Comparison of ENCODE assay signal across 8 mouse cellular contexts in the genomic region with DNA sequence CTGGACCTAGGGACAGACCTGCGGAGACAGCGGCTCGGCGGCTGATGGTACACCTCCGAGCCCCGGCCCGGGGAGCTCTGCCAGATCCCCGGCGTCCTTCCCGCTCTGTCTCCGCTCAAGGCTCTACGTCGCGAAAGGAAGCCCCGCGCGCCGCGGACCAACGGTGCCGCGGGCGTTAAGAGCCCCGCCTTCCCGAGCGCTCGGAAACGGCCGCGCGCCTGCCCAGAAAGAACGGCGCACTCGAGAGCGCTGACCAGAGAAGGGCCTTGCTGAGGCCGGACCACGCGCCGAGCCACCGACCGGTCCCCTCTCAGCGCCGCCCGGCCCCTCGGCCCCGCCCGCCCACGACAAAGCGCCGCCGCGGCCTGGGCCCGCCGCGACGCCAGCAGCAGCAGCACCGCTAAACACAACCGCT. TPM values are rescaled to one million over a fixed set of nuclear protein-coding genes. Genes with fewer than 3 reads are reported as not detected.
DNase-seq lines count a peak whose midpoint lies in the region; ATAC-seq and TF ChIP-seq lines count a peak whose summit lies in the region.

No protein-coding gene starts in this region.

- peaks cover 25% of the 10 kb centered on the region for H3K36me3 ChIP-seq in heart, embryonic 13.5 days
- peaks cover 48% of the 10 kb centered on the region for H3K36me3 ChIP-seq in E14TG2a.4 (ENCODE audit: insufficient read depth, low read length)
- H3K36me3 ChIP-seq in hindbrain, embryonic 14.5 days (replicated peaks; ENCODE audit: control insufficient read depth, insufficient read depth) = peaks cover 26% of the 10 kb centered on the region

- no peaks in the 10 kb centered on the region for H3K27me3 ChIP-seq in heart, embryonic 13.5 days (replicated peaks)
- H3K27me3 ChIP-seq in E14TG2a.4 (ENCODE audit: insufficient read depth, low read length) = no peaks in the 10 kb centered on the region
- H3K27me3 ChIP-seq in hindbrain, embryonic 14.5 days (ENCODE audit: control insufficient read depth, insufficient read depth, low read length) = no peaks in the 10 kb centered on the region

- intact Hi-C loops in heart, postnatal 36 days (cut with DNase I) = loop anchor here (5.0 kb wide), 2 partner anchors 37 to 118 kb away; a partner anchor contains a TSS

- peaks cover 26% of the 10 kb centered on the region for H3K4me1 ChIP-seq in heart, embryonic 13.5 days
- H3K4me1 ChIP-seq in E14TG2a.4 (replicated peaks; ENCODE audit: low read depth, low read length) = peaks cover 70% of the 10 kb centered on the region
- H3K4me1 ChIP-seq in hindbrain, embryonic 14.5 days (replicated peaks; ENCODE audit: control insufficient read depth, insufficient read depth, low read length) = peaks cover 15% of the 10 kb centered on the region

- peak overlapping the region; percentile 95 for H3K4me3 ChIP-seq in heart, embryonic 13.5 days
- peak overlapping the region; percentile 97 for H3K4me3 ChIP-seq in E14TG2a.4 (replicated peaks; ENCODE audit: low read length)
- H3K4me3 ChIP-seq in hindbrain, embryonic 14.5 days (replicated peaks; ENCODE audit: low read length) = peak overlapping the region; percentile 88

- H3K9ac ChIP-seq in heart, embryonic 13.5 days = peak overlapping the region; percentile 88
- peak overlapping the region; percentile 95 for H3K9ac ChIP-seq in hindbrain, embryonic 14.5 days

- WGBS in heart, embryonic 13.5 days = 1% methylated on average over 58 of the region's 58 CpGs
- under 1% methylated on average over 51 of the region's 58 CpGs for WGBS in hindbrain, embryonic 14.5 days

- ATAC-seq in heart, embryonic 13.5 days (ENCODE audit: extremely low read depth, insufficient number of reproducible peaks, low FRiP score, low TSS enrichment) = peak; percentile 44
- no peak; the same call in none of the 2 replicates for ATAC-seq in hindbrain, embryonic 14.5 days (ENCODE audit: low FRiP score)
- no peak for ATAC-seq in activated CD4-positive, CD25-positive, alpha-beta regulatory T cell, adult 4 months

- no peak for DNase-seq in heart, postnatal 36 days
- DNase-seq in embryo, embryonic 10.5 days (ENCODE audit: low spot score) = peak; percentile 59
- peak; percentile 56 for DNase-seq in hindbrain, embryonic 14.5 days (ENCODE audit: low spot score)
- DNase-seq in mesoderm, embryonic 11.5 days (ENCODE audit: low read depth, low spot score) = peak; percentile 57
- peak; percentile 53 to 67 for DNase-seq in thymus, postnatal 36 days

- peak overlapping the region; percentile 92 for H3K27ac ChIP-seq in heart, embryonic 13.5 days (replicated peaks)
- peak overlapping the region; percentile 95 for H3K27ac ChIP-seq in hindbrain, embryonic 14.5 days

- no peak for TF ChIP-seq CTCF in E14TG2a.4 (conservative IDR thresholded peaks at IDR 0.05; ENCODE audit: low read length)

- no peaks in the 10 kb centered on the region for H3K9me3 ChIP-seq in heart, embryonic 13.5 days
- no peaks in the 10 kb centered on the region for H3K9me3 ChIP-seq in E14TG2a.4 (ENCODE audit: low read length)
- H3K9me3 ChIP-seq in hindbrain, embryonic 14.5 days (ENCODE audit: control insufficient read depth, low read length) = no peaks in the 10 kb centered on the region

- H3K4me2 ChIP-seq in heart, embryonic 13.5 days = peak overlapping the region; percentile 73
- peak overlapping the region; percentile 82 for H3K4me2 ChIP-seq in hindbrain, embryonic 14.5 days (replicated peaks)

RNA-seq across cellular contexts. Expression of a gene that starts 0.5 kb away (rescaled TPM):
- 26.5 and 27.0 TPM in 2 replicates for polyA plus RNA-seq in heart, embryonic 13.5 days (2015; fragmentation: Nextera tagmentation; extraction: Ambion mirVana)
- 10 to 100 TPM; 30.0 to 38.4 TPM for total RNA-seq in heart, postnatal 36 days (2021)
- 43.3 and 45.5 TPM in 2 replicates for polyA plus RNA-seq in hindbrain, embryonic 14.5 days (2014; fragmentation: Nextera tagmentation; extraction: Ambion mirVana)
- polyA plus RNA-seq in activated CD4-positive, CD25-positive, alpha-beta regulatory T cell, adult 4 months (2017; shearing (Covaris generic)) = 10 to 100 TPM; 51.5 to 75.1 TPM

RNA-seq across cellular contexts. Expression of a gene that starts 10.4 kb away (rescaled TPM):
- 32.6 and 39.3 TPM in 2 replicates for polyA plus RNA-seq in heart, embryonic 13.5 days (2015; fragmentation: Nextera tagmentation; extraction: Ambion mirVana)
- 10 to 100 TPM; 18.8 to 21.9 TPM for total RNA-seq in heart, postnatal 36 days (2021)
- polyA plus RNA-seq in hindbrain, embryonic 14.5 days (2014; fragmentation: Nextera tagmentation; extraction: Ambion mirVana) = 9.8 and 11.5 TPM in 2 replicates
- 10 to 100 TPM; 22.0 to 33.8 TPM for polyA plus RNA-seq in activated CD4-positive, CD25-positive, alpha-beta regulatory T cell, adult 4 months (2017; shearing (Covaris generic))

RNA-seq across cellular contexts. Expression of a gene that starts 39.9 kb away (rescaled TPM):
- 10.6 and 11.8 TPM in 2 replicates for polyA plus RNA-seq in heart, embryonic 13.5 days (2015; fragmentation: Nextera tagmentation; extraction: Ambion mirVana)
- total RNA-seq in heart, postnatal 36 days (2021) = 10 to 100 TPM; 85.6 to 94.0 TPM
- 48.9 and 49.6 TPM in 2 replicates for polyA plus RNA-seq in hindbrain, embryonic 14.5 days (2014; fragmentation: Nextera tagmentation; extraction: Ambion mirVana)
- 10 to 100 TPM; 10.8 to 10.9 TPM for polyA plus RNA-seq in activated CD4-positive, CD25-positive, alpha-beta regulatory T cell, adult 4 months (2017; shearing (Covaris generic))

Comparison
In these comparisons a context has a peak if more than half of its experiments do, and no peak if none do; other contexts are left out.
1. DNase-seq: peak in embryo, embryonic 10.5 days (single experiment), hindbrain, embryonic 14.5 days (single experiment), mesoderm, embryonic 11.5 days (single experiment) and thymus, postnatal 36 days (2 of 2); none in heart, postnatal 36 days (0 of 2).
2. Peak in every context shown above with its lines, with median percentiles within 50 percentile points of each other: H3K4me3 ChIP-seq.